Mouse (Mus musculus) midbrain, postnatal 0 days (tissue): ENCODE results near the gene Tada1. TPM values are rescaled to one million over a fixed set of nuclear protein-coding genes. Genes with fewer than 3 reads are reported as not detected.

Experiments used
- ATAC-seq: fragments of 200-750 bp; cut with Nextera tagmentation; 2 replicates; pipeline ENCODE4 v1.8.0; 2017; ENCODE audit warnings: moderate number of reproducible peaks, mild to moderate bottlenecking, moderate TSS enrichment, moderate library complexity; ENCODE audit not compliant: low FRiP score
- DNase-seq: peaks from one replicate; pipeline ENCODE4 v3.0.0-alpha.2; 2015; ENCODE audit warnings: low spot score
- H3K27ac ChIP-seq: fragments of 300-500 bp; sonication (generic); 2 replicates; pipeline ENCODE4 v1.5.1; 2014; ENCODE audit warnings: low read depth, mild to moderate bottlenecking, low read length, mixed read lengths
- H3K27me3 ChIP-seq: fragments of 300-500 bp; sonication (generic); 2 replicates; pipeline ENCODE4 v1.6.1; 2014; ENCODE audit warnings: low read length, control low read depth, mixed read lengths; ENCODE audit not compliant: insufficient read depth
- H3K36me3 ChIP-seq: fragments of 300-500 bp; sonication (generic); 2 replicates; pipeline ENCODE4 v1.6.1; 2014; ENCODE audit warnings: low read length, control low read depth, mixed read lengths; ENCODE audit not compliant: insufficient read depth
- H3K4me1 ChIP-seq: fragments of 300-500 bp; sonication (generic); 2 replicates; pipeline ENCODE4 v1.6.1; 2014; ENCODE audit warnings: mild to moderate bottlenecking, control low read depth, antibody characterized with exemption, low read length, mixed read lengths; ENCODE audit not compliant: insufficient read depth
- H3K4me2 ChIP-seq: fragments of 300-500 bp; sonication (generic); 2 replicates; pipeline ENCODE4 v1.6.1; 2014; ENCODE audit warnings: low read depth, mild to moderate bottlenecking, low read length, mixed read lengths; ENCODE audit not compliant: poor library complexity, severe bottlenecking
- H3K4me3 ChIP-seq: fragments of 300-500 bp; sonication (generic); 2 replicates; pipeline ENCODE4 v1.5.1; 2014; ENCODE audit warnings: low read depth, mild to moderate bottlenecking, low read length, moderate library complexity
- H3K9ac ChIP-seq: fragments of 300-500 bp; sonication (generic); replicated peaks from 2 replicates; pipeline ENCODE4 v1.6.1; 2014; ENCODE audit warnings: mild to moderate bottlenecking, low read length, moderate library complexity, mixed read lengths; ENCODE audit not compliant: poor library complexity, severe bottlenecking
- H3K9me3 ChIP-seq: fragments of 300-500 bp; sonication (generic); 2 replicates; pipeline ENCODE4 v1.6.1; 2016; ENCODE audit warnings: low read length, control low read depth
- CTCF ChIP-seq: IDR thresholded peaks from 2 replicates; pipeline ENCODE4 v1.5.1; 2016; ENCODE audit warnings: antibody characterized with exemption, mild to moderate bottlenecking
- WGBS: fragments of 180-500 bp; shearing (Covaris S2); extraction: QIAGEN DNeasy Blood & Tissue Kit; methylation state at CpG from one replicate; pipeline ENCODE4 v1.1.7; 2014; 5-methylcytosine and 5-hydroxymethylcytosine counted together
- polyA plus RNA-seq: library from polyadenylated mRNA; unstranded; fragments of >200 nt; fragmentation: Nextera tagmentation; extraction: Ambion mirVana; gene quantifications from 2 replicates; pipeline ENCODE4 v1.2.1, GENCODE M21; 2015
- total RNA-seq: library from RNA; depleted of rRNA; stranded (reverse); fragments of >200 nt; gene quantifications from 2 replicates; pipeline ENCODE4 v1.2.3, GENCODE M21; 2014

The Tada1 gene
- total and polyA plus RNA-seq, 2 experiments from 2014 or later, result 57.1 to 64.7 TPM

GRCm38 (mm10) chr1:166344300-166345077, 34.4 kb upstream of the Tada1 start:
- no peak overlapping the region for H3K9ac ChIP-seq
- no peak overlapping the region for H3K4me3 ChIP-seq
- no peaks in the 10 kb centered on the region for H3K36me3 ChIP-seq
- no peak overlapping the region for H3K4me2 ChIP-seq
- DNase-seq, result peak; percentile 75
- 31% methylated on average over 8 of the region's 8 CpGs for WGBS
- peak; percentile 66 for ATAC-seq
- no peaks in the 10 kb centered on the region for H3K27me3 ChIP-seq
- H3K27ac ChIP-seq, result 0 out of 2 replicates have a peak overlapping the region, but pooled peaks have one; percentile 13
- no peaks in the 10 kb centered on the region; the same call in 1 of the 2 replicates for H3K4me1 ChIP-seq
- no peak for TF ChIP-seq CTCF
- H3K9me3 ChIP-seq, result no peaks in the 10 kb centered on the region

- no peak for ATAC-seq
- Histone ChIP-seq H3K4me3 (no peak overlapping the region), H3K36me3 (no peaks in the 10 kb centered on the region), H3K9ac (no peak overlapping the region), H3K9me3 (no peaks in the 10 kb centered on the region), H3K4me1 (no peaks in the 10 kb centered on the region; the same call in 1 of the 2 replicates), H3K27ac (no peak overlapping the region), H3K4me2 (no peak overlapping the region), H3K27me3 (no peaks in the 10 kb centered on the region)
- no peak for DNase-seq
- TF ChIP-seq CTCF, result no peak
- 93% methylated on average over 6 of the region's 6 CpGs for WGBS
These were observed 33.3 kb upstream of the Tada1 start for GRCm38 (mm10) chr1:166345602-166346001.

- H3K36me3 ChIP-seq, result no peaks in the 10 kb centered on the region
- ATAC-seq, result no peak
- H3K4me3 ChIP-seq, result no peak overlapping the region
- no peaks in the 10 kb centered on the region; the same call in 1 of the 2 replicates for H3K4me1 ChIP-seq
- H3K27ac ChIP-seq, result no peak overlapping the region
- no peak for DNase-seq
- WGBS, result 70% methylated on average over 3 of the region's 3 CpGs
- H3K27me3 ChIP-seq, result no peaks in the 10 kb centered on the region
- no peak overlapping the region for H3K9ac ChIP-seq
- no peak overlapping the region for H3K4me2 ChIP-seq
- no peaks in the 10 kb centered on the region for H3K9me3 ChIP-seq
- no peak for TF ChIP-seq CTCF
These were observed 32.0 kb upstream of the Tada1 start for GRCm38 (mm10) chr1:166346906-166347305.

- 77% methylated on average over 3 of the region's 3 CpGs for WGBS
- no peak for ATAC-seq
These were observed 29.6 kb upstream of the Tada1 start for GRCm38 (mm10) chr1:166349341-166349740.

GRCm38 (mm10) chr1:166349751-166350150, 29.1 kb upstream of the Tada1 start:
- Histone ChIP-seq H3K4me3 (no peak overlapping the region), H3K9me3 (no peaks in the 10 kb centered on the region), H3K36me3 (no peaks in the 10 kb centered on the region), H3K27me3 (no peaks in the 10 kb centered on the region), H3K4me2 (no peak overlapping the region), H3K9ac (no peak overlapping the region), H3K27ac (no peak overlapping the region), H3K4me1 (no peaks in the 10 kb centered on the region)
- no peak for ATAC-seq
- no peak for DNase-seq
- 91% methylated on average over 11 of the region's 11 CpGs for WGBS
- no peak for TF ChIP-seq CTCF

More at GRCm38 (mm10) chr1:166349341-166349740, 29.6 kb upstream of the Tada1 start:
- Histone ChIP-seq H3K4me2 (no peak overlapping the region), H3K4me1 (no peaks in the 10 kb centered on the region), H3K36me3 (no peaks in the 10 kb centered on the region), H3K9me3 (no peaks in the 10 kb centered on the region), H3K9ac (no peak overlapping the region), H3K27ac (no peak overlapping the region), H3K4me3 (no peak overlapping the region), H3K27me3 (no peaks in the 10 kb centered on the region)
- TF ChIP-seq CTCF, result no peak
- no peak for DNase-seq

GRCm38 (mm10) chr1:166360157-166360855, 18.6 kb upstream of the Tada1 start:
- H3K9ac ChIP-seq, result no peak overlapping the region
- H3K4me3 ChIP-seq, result no peak overlapping the region
- no peaks in the 10 kb centered on the region for H3K27me3 ChIP-seq
- ATAC-seq, result peak; percentile 88
- whole genome bisulfite sequencing, result 28% methylated on average over 14 of the region's 14 CpGs
- TF ChIP-seq CTCF, result peak; percentile 98
- H3K36me3 ChIP-seq, result no peaks in the 10 kb centered on the region
- H3K4me1 ChIP-seq, result no peaks in the 10 kb centered on the region
- no peak overlapping the region for H3K4me2 ChIP-seq
- DNase-seq, result peak; percentile 76
- H3K9me3 ChIP-seq, result no peaks in the 10 kb centered on the region
- H3K27ac ChIP-seq, result no peak overlapping the region
